Mouse (Mus musculus): ENCODE data around the gene Fam207a. TPM values are rescaled to one million over a fixed set of nuclear protein-coding genes. Genes with fewer than 3 reads are reported as not detected.

The Fam207a gene
- total and polyA plus RNA-seq, 2 experiments from 2014 or later = 16.1 to 18.1 TPM

- Histone ChIP-seq H3K9me3 (replicated peaks; ENCODE audit: control insufficient read depth, low read length) (no peaks in the 10 kb centered on the region), H3K36me3 (replicated peaks; ENCODE audit: control insufficient read depth, insufficient read depth, low read length) (no peaks in the 10 kb centered on the region), H3K4me1 (ENCODE audit: control insufficient read depth, insufficient read depth) (no peaks in the 10 kb centered on the region; the same call in 1 of the 2 replicates), H3K27ac (ENCODE audit: low read depth) (no peak overlapping the region), H3K27me3 (ENCODE audit: control insufficient read depth, insufficient read depth, low read length) (0 out of 2 replicates have a peak, but pooled peaks cover 8% of the 10 kb centered on the region), H3K4me3 (ENCODE audit: low read depth, low read length) (peak overlapping the region; percentile 16), H3K4me2 (ENCODE audit: low read depth, low read length) (peak overlapping the region; percentile 53), H3K9ac (replicated peaks; ENCODE audit: low read depth, low read length) (no peak overlapping the region; the same call in 1 of the 2 replicates)
- ATAC-seq (ENCODE audit: insufficient read depth, low read depth) = no peak
- WGBS = 20% methylated on average over 18 of the region's 18 CpGs
- no peak for DNase-seq (ENCODE audit: low spot score)
- no peak for TF ChIP-seq CTCF (IDR thresholded peaks at IDR 0.05; ENCODE audit: low read depth)
- no peak for TF ChIP-seq EP300 (IDR thresholded peaks at IDR 0.05; ENCODE audit: low read depth)
These were observed 6.6 kb upstream of the Fam207a start for GRCm38 (mm10) chr10:77522021-77522731.

DNA sequence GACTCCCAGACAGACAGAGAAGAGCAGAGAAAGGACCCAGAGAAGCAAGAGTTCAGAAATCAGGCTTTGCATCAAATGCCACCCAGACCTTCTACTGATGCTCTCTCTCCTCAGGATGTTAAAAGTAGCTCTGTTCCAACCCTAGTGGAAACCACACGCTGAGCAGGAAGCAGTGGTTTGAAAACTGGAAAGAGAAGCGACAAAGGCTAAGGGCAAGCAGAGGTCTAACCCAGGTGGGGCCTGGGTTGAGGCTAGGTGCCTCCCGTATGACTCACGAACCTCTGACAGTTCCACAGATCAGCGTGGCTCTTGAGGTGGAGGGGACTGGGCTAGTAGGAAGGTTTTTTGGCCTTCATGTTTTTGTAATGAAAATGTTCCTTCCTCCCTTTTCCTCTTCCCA, 4.9 kb upstream of the Fam207a start:
- no peak for DNase-seq (ENCODE audit: low spot score)
- no peak overlapping the region for H3K27ac ChIP-seq (ENCODE audit: low read depth)
- no peaks in the 10 kb centered on the region for H3K36me3 ChIP-seq (replicated peaks; ENCODE audit: control insufficient read depth, insufficient read depth, low read length)
- no peak overlapping the region for H3K4me3 ChIP-seq (ENCODE audit: low read depth, low read length)
- 82% methylated on average over 5 of the region's 5 CpGs for WGBS
- no peaks in the 10 kb centered on the region for H3K9me3 ChIP-seq (replicated peaks; ENCODE audit: control insufficient read depth, low read length)
- no peak overlapping the region for H3K4me2 ChIP-seq (ENCODE audit: low read depth, low read length)
- H3K9ac ChIP-seq (replicated peaks; ENCODE audit: low read depth, low read length) = no peak overlapping the region
- ATAC-seq (ENCODE audit: insufficient read depth, low read depth) = no peak
- H3K27me3 ChIP-seq (ENCODE audit: control insufficient read depth, insufficient read depth, low read length) = 0 out of 2 replicates have a peak, but pooled peaks cover 8% of the 10 kb centered on the region
- TF ChIP-seq EP300 (IDR thresholded peaks at IDR 0.05; ENCODE audit: low read depth) (no peak), CTCF (IDR thresholded peaks at IDR 0.05; ENCODE audit: low read depth) (no peak)
- peaks cover 8% of the 10 kb centered on the region; the same call in 1 of the 2 replicates for H3K4me1 ChIP-seq (ENCODE audit: control insufficient read depth, insufficient read depth)

DNA sequence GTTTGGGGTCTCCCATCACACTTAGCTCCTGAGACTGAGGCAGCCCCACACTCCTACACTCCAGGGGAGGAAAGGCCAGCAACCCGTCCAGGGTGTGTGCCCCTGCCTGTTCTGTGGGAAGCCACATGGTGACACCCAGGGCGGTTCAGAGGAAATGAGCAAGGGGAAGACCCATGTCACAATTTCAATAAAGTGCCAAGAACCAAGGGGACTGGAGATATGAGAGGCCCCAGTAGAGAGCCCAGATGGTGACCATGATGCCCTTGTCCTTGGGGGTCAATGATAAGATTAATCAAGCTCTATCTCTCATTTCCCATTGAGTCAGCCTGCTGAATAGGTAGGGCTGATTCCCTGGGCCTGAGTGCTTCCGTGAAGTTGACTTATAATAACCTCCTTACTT, 3.6 kb upstream of the Fam207a start:
- Histone ChIP-seq H3K27ac (ENCODE audit: low read depth) (no peak overlapping the region), H3K4me1 (ENCODE audit: control insufficient read depth, insufficient read depth) (peaks cover 18% of the 10 kb centered on the region), H3K36me3 (replicated peaks; ENCODE audit: control insufficient read depth, insufficient read depth, low read length) (0 out of 2 replicates have a peak, but pooled peaks cover under 1% of the 10 kb centered on the region), H3K27me3 (ENCODE audit: control insufficient read depth, insufficient read depth, low read length) (0 out of 2 replicates have a peak, but pooled peaks cover 8% of the 10 kb centered on the region), H3K4me2 (ENCODE audit: low read depth, low read length) (no peak overlapping the region), H3K4me3 (ENCODE audit: low read depth, low read length) (no peak overlapping the region), H3K9ac (replicated peaks; ENCODE audit: low read depth, low read length) (no peak overlapping the region), H3K9me3 (replicated peaks; ENCODE audit: control insufficient read depth, low read length) (no peaks in the 10 kb centered on the region)
- no peak for TF ChIP-seq CTCF (IDR thresholded peaks at IDR 0.05; ENCODE audit: low read depth)
- TF ChIP-seq EP300 (IDR thresholded peaks at IDR 0.05; ENCODE audit: low read depth) = no peak
- DNase-seq (ENCODE audit: low spot score) (no peak), ATAC-seq (ENCODE audit: insufficient read depth, low read depth) (no peak)
- WGBS = 59% methylated on average over 3 of the region's 3 CpGs

- Histone ChIP-seq H3K9me3 (replicated peaks; ENCODE audit: control insufficient read depth, low read length) (no peaks in the 10 kb centered on the region), H3K36me3 (replicated peaks; ENCODE audit: control insufficient read depth, insufficient read depth, low read length) (peaks cover 14% of the 10 kb centered on the region), H3K4me2 (ENCODE audit: low read depth, low read length) (no peak overlapping the region), H3K27me3 (ENCODE audit: control insufficient read depth, insufficient read depth, low read length) (0 out of 2 replicates have a peak, but pooled peaks cover 8% of the 10 kb centered on the region), H3K4me1 (ENCODE audit: control insufficient read depth, insufficient read depth) (peaks cover 18% of the 10 kb centered on the region), H3K9ac (replicated peaks; ENCODE audit: low read depth, low read length) (no peak overlapping the region), H3K4me3 (ENCODE audit: low read depth, low read length) (no peak overlapping the region), H3K27ac (ENCODE audit: low read depth) (no peak overlapping the region)
- DNase-seq (ENCODE audit: low spot score) (no peak), ATAC-seq (ENCODE audit: insufficient read depth, low read depth) (no peak)
- 87% methylated on average over 5 of the region's 5 CpGs for WGBS
- TF ChIP-seq EP300 (IDR thresholded peaks at IDR 0.05; ENCODE audit: low read depth) (no peak), CTCF (IDR thresholded peaks at IDR 0.05; ENCODE audit: low read depth) (no peak)
These were observed 2.2 kb upstream of the Fam207a start for GRCm38 (mm10) chr10:77517801-77518200.

GRCm38 (mm10) chr10:77517066-77517620, 1.6 kb upstream of the Fam207a start:
- Histone ChIP-seq H3K9me3 (replicated peaks; ENCODE audit: control insufficient read depth, low read length) (no peaks in the 10 kb centered on the region), H3K27me3 (ENCODE audit: control insufficient read depth, insufficient read depth, low read length) (0 out of 2 replicates have a peak, but pooled peaks cover 2% of the 10 kb centered on the region), H3K4me3 (ENCODE audit: low read depth, low read length) (no peak overlapping the region), H3K36me3 (replicated peaks; ENCODE audit: control insufficient read depth, insufficient read depth, low read length) (peaks cover 21% of the 10 kb centered on the region), H3K9ac (replicated peaks; ENCODE audit: low read depth, low read length) (no peak overlapping the region), H3K27ac (ENCODE audit: low read depth) (no peak overlapping the region), H3K4me2 (ENCODE audit: low read depth, low read length) (no peak overlapping the region), H3K4me1 (ENCODE audit: control insufficient read depth, insufficient read depth) (peaks cover 18% of the 10 kb centered on the region)
- no peak for ATAC-seq (ENCODE audit: insufficient read depth, low read depth)
- peak; percentile 86 for DNase-seq (ENCODE audit: low spot score)
- 24% methylated on average over 20 of the region's 20 CpGs for WGBS
- peak; percentile 94 for TF ChIP-seq CTCF (IDR thresholded peaks at IDR 0.05; ENCODE audit: low read depth)
- TF ChIP-seq EP300 (IDR thresholded peaks at IDR 0.05; ENCODE audit: low read depth) = no peak
